Comparison of ENCODE assay signal across 27 mouse cellular contexts in genomic region chr9:119923462-119923861, GRCm38 (mm10). TPM values are rescaled to one million over a fixed set of nuclear protein-coding genes. Genes with fewer than 3 reads are reported as not detected.
DNase-seq lines count a peak whose midpoint lies in the region; ATAC-seq and TF ChIP-seq lines count a peak whose summit lies in the region.
"Had no signal": no experiment of that assay in that cellular context is flagged by ENCODE, and none has a peak within 500 bp of the region (broad histone marks: within the 10 kb centered on the region; RNA-seq: fewer than 3 reads in every experiment).

No protein-coding gene starts in this region.

- no peak overlapping the region for H3K4me3 ChIP-seq in lung, postnatal 0 days (ENCODE audit: low read depth, low read length)
- H3K4me3 ChIP-seq in G1E (ENCODE audit: low read depth, low read length) (peak overlapping the region; percentile 30; the same call in 1 of the 2 replicates), myocyte (no peak overlapping the region)
- no peak overlapping the region for H3K4me3 ChIP-seq in intestine, embryonic 15.5 days (replicated peaks)
- no peak overlapping the region for H3K4me3 ChIP-seq in kidney, embryonic 16.5 days (ENCODE audit: low read length)
- H3K4me3 ChIP-seq: embryonic facial prominence, embryonic 13.5 days; embryonic facial prominence, embryonic 15.5 days; erythroblast, embryonic 14.5 days; forebrain, embryonic 10.5 days; forebrain, embryonic 12.5 days had no signal

- no peak overlapping the region for H3ac ChIP-seq in myocyte (ENCODE audit: control insufficient read depth, insufficient read length)

- DNase-seq in lung, postnatal 0 days (ENCODE audit: low spot score), result peak; percentile 38
- no peak for DNase-seq in lung, postnatal 25 days (ENCODE audit: low spot score)
- DNase-seq in G1E (ENCODE audit: low spot score), result peak; percentile 55
- DNase-seq: adrenal gland, adult 2 months; adrenal gland, postnatal 10 days; adrenal gland, postnatal 25 days; B cell, adult 2 months; cerebellum, adult 11 months; cerebellum, adult 18-20 months; cerebellum, adult 8-10 months; cerebellum, adult 9-11 months; cerebellum, postnatal 14 days; cerebellum, postnatal 36 days; embryo, embryonic 11 days had no signal

- peaks cover 45% of the 10 kb centered on the region for H3K36me3 ChIP-seq in lung, postnatal 0 days (ENCODE audit: insufficient read depth, low read length)
- H3K36me3 ChIP-seq in G1E (replicated peaks) (peaks cover 97% of the 10 kb centered on the region), myocyte (ENCODE audit: control insufficient read depth, insufficient read depth) (peaks cover 23% of the 10 kb centered on the region)
- H3K36me3 ChIP-seq in intestine, embryonic 15.5 days, result peaks cover 39% of the 10 kb centered on the region
- peaks cover 80% of the 10 kb centered on the region for H3K36me3 ChIP-seq in kidney, embryonic 16.5 days (ENCODE audit: insufficient read depth, low read length)

- WGBS in lung, postnatal 0 days, result 54% methylated on average over 4 of the region's 4 CpGs
- WGBS in intestine, embryonic 15.5 days, result 81% methylated on average over 4 of the region's 4 CpGs
- 88% methylated on average over 4 of the region's 4 CpGs for WGBS in kidney, embryonic 16.5 days

- H3K79me2 ChIP-seq in myocyte (ENCODE audit: control insufficient read depth, insufficient read depth), result no peaks in the 10 kb centered on the region

- 0 out of 2 replicates have a peak, but pooled peaks have one; percentile 10 for ATAC-seq in lung, postnatal 0 days
- peak; percentile 79 for ATAC-seq in G1E (ENCODE audit: extremely low read depth, insufficient number of reproducible peaks, low FRiP score, poor library complexity, severe bottlenecking)
- no peak for ATAC-seq in intestine, embryonic 15.5 days
- ATAC-seq in kidney, embryonic 16.5 days (ENCODE audit: low FRiP score, low TSS enrichment), result no peak
- ATAC-seq: CD4-positive, CD25-positive, alpha-beta regulatory T cell, adult 4 months; forebrain, embryonic 14.5 days; forebrain, embryonic 16.5 days had no signal

- no peak overlapping the region for H3K4me2 ChIP-seq in lung, postnatal 0 days (replicated peaks; ENCODE audit: low read depth, low read length)
- H3K4me2 ChIP-seq in myocyte (ENCODE audit: low read depth), result no peak overlapping the region
- H3K4me2 ChIP-seq in intestine, embryonic 15.5 days (replicated peaks), result no peak overlapping the region
- no peak overlapping the region for H3K4me2 ChIP-seq in kidney, embryonic 16.5 days (replicated peaks; ENCODE audit: low read depth, low read length)
- H3K4me2 ChIP-seq: embryonic facial prominence, embryonic 13.5 days; embryonic facial prominence, embryonic 15.5 days; forebrain, embryonic 12.5 days had no signal

- TF ChIP-seq EP300 in lung, postnatal 0 days (IDR thresholded peaks at IDR 0.05), result no peak

- H3K9me3 ChIP-seq in lung, postnatal 0 days (ENCODE audit: low read length), result no peaks in the 10 kb centered on the region
- H3K9me3 ChIP-seq in G1E (replicated peaks), result no peaks in the 10 kb centered on the region
- H3K9me3 ChIP-seq in intestine, embryonic 15.5 days, result no peaks in the 10 kb centered on the region
- no peaks in the 10 kb centered on the region for H3K9me3 ChIP-seq in kidney, embryonic 16.5 days (ENCODE audit: low read length)
- H3K9me3 ChIP-seq: embryonic facial prominence, embryonic 13.5 days; embryonic facial prominence, embryonic 15.5 days; forebrain, embryonic 10.5 days; forebrain, embryonic 12.5 days had no signal

- TF ChIP-seq POLR2A in myocyte (IDR thresholded peaks at IDR 0.05; ENCODE audit: insufficient read length, low read depth), result no peak

- no peak overlapping the region for H3K27ac ChIP-seq in lung, postnatal 0 days (ENCODE audit: low read length)
- H3K27ac ChIP-seq in intestine, embryonic 15.5 days, result no peak overlapping the region
- no peak overlapping the region for H3K27ac ChIP-seq in kidney, embryonic 16.5 days (ENCODE audit: low read length)
- H3K27ac ChIP-seq: embryonic facial prominence, embryonic 13.5 days; embryonic facial prominence, embryonic 15.5 days; forebrain, embryonic 10.5 days; forebrain, embryonic 12.5 days had no signal

- no peak overlapping the region for H3K9ac ChIP-seq in lung, postnatal 0 days (replicated peaks; ENCODE audit: low read depth)
- no peak overlapping the region for H3K9ac ChIP-seq in intestine, embryonic 15.5 days
- no peak overlapping the region for H3K9ac ChIP-seq in kidney, embryonic 16.5 days (replicated peaks; ENCODE audit: low read length)
- H3K9ac ChIP-seq: embryonic facial prominence, embryonic 13.5 days; embryonic facial prominence, embryonic 15.5 days; forebrain, embryonic 12.5 days had no signal

- H3K27me3 ChIP-seq in lung, postnatal 0 days (replicated peaks; ENCODE audit: insufficient read depth, low read length), result no peaks in the 10 kb centered on the region
- H3K27me3 ChIP-seq in G1E (ENCODE audit: insufficient read depth, low read length), result no peaks in the 10 kb centered on the region
- H3K27me3 ChIP-seq in myocyte (ENCODE audit: control insufficient read depth, insufficient read depth, insufficient read length), result no peaks in the 10 kb centered on the region
- H3K27me3 ChIP-seq in intestine, embryonic 15.5 days (replicated peaks), result no peaks in the 10 kb centered on the region
- no peaks in the 10 kb centered on the region for H3K27me3 ChIP-seq in kidney, embryonic 16.5 days (ENCODE audit: insufficient read depth, low read length)
- H3K27me3 ChIP-seq: CH12.LX; embryonic facial prominence, embryonic 13.5 days; embryonic facial prominence, embryonic 15.5 days; forebrain, embryonic 12.5 days had no signal

- TF ChIP-seq CTCF in lung, postnatal 0 days (IDR thresholded peaks at IDR 0.05), result no peak
- TF ChIP-seq CTCF in G1E (IDR thresholded peaks at IDR 0.05; ENCODE audit: low read depth, low read length), result no peak

- H3K4me1 ChIP-seq in lung, postnatal 0 days (ENCODE audit: insufficient read depth, low read depth, low read length), result peaks cover 3% of the 10 kb centered on the region; the same call in 1 of the 2 replicates
- H3K4me1 ChIP-seq in G1E (ENCODE audit: insufficient read depth, low read depth, low read length), result peaks cover 34% of the 10 kb centered on the region
- 0 out of 2 replicates have a peak, but pooled peaks cover 3% of the 10 kb centered on the region for H3K4me1 ChIP-seq in intestine, embryonic 15.5 days (replicated peaks)
- H3K4me1 ChIP-seq in kidney, embryonic 16.5 days (ENCODE audit: insufficient read depth, low read length), result no peaks in the 10 kb centered on the region
- H3K4me1 ChIP-seq: embryonic facial prominence, embryonic 13.5 days; embryonic facial prominence, embryonic 15.5 days; forebrain, embryonic 10.5 days; forebrain, embryonic 12.5 days had no signal

TF ChIP-seq in myocyte, 11 proteins besides CTCF, POLR2A, EP300 and RAD21:
- TF ChIP-seq POLR2AphosphoS2 (IDR thresholded peaks at IDR 0.05; ENCODE audit: insufficient read length, low read depth) (peak; percentile 16), CEBPB (IDR thresholded peaks at IDR 0.05; ENCODE audit: insufficient read depth, poor library complexity, severe bottlenecking) (no peak), USF1 (IDR thresholded peaks at IDR 0.05; ENCODE audit: low read depth) (no peak), E2F4 (IDR thresholded peaks at IDR 0.05; ENCODE audit: insufficient read depth) (no peak), TCF3 (IDR thresholded peaks at IDR 0.05; ENCODE audit: insufficient read length, low read depth) (no peak)

RNA-seq across cellular contexts. Expression of gene Gorasp1, which starts 13.9 kb away (rescaled TPM):
- polyA plus RNA-seq in lung, postnatal 0 days (2015; fragmentation: Nextera tagmentation; extraction: Ambion mirVana), result 16.5 and 16.7 TPM in 2 replicates
- total RNA-seq in G1E (2014; fragmentation: Nextera tagmentation) (9.7 and 11.0 TPM in 2 replicates), G1E (2017) (4.8 and 7.4 TPM in 2 replicates)
- polyA plus RNA-seq in G1E (2012) (15.4 and 18.3 TPM in 2 replicates), myocyte (2012; fragmentation: generic; extraction: Trizol) (10.5 TPM)
- polyA plus RNA-seq in intestine, embryonic 15.5 days (2015; fragmentation: Nextera tagmentation; extraction: Ambion mirVana), result 29.3 and 29.6 TPM in 2 replicates
- 28.0 and 29.5 TPM in 2 replicates for polyA plus RNA-seq in kidney, embryonic 16.5 days (2015; fragmentation: Nextera tagmentation; extraction: Ambion mirVana)

RNA-seq across cellular contexts. Expression of gene Ttc21a, which starts 13.9 kb away (rescaled TPM):
- polyA plus RNA-seq in lung, postnatal 0 days (2015; fragmentation: Nextera tagmentation; extraction: Ambion mirVana), result 1.8 and 2.3 TPM in 2 replicates
- not detected in 2 replicates for total RNA-seq in G1E (2014; fragmentation: Nextera tagmentation)
- total RNA-seq in G1E (2017), result 0.17 and 0.38 TPM in 2 replicates
- 0.02 and 0.06 TPM in 2 replicates for polyA plus RNA-seq in G1E (2012)
- 0.05 TPM for polyA plus RNA-seq in myocyte (2012; fragmentation: generic; extraction: Trizol)
- 0.11 TPM in 2 replicates for polyA plus RNA-seq in intestine, embryonic 15.5 days (2015; fragmentation: Nextera tagmentation; extraction: Ambion mirVana)
- polyA plus RNA-seq in kidney, embryonic 16.5 days (2015; fragmentation: Nextera tagmentation; extraction: Ambion mirVana), result 0.20 and 0.35 TPM in 2 replicates
- total RNA-seq: MEL had no signal
- polyA plus RNA-seq: erythroblast, embryonic 14.5 days had no signal

RNA-seq across cellular contexts. Expression of gene Wdr48, which starts 28.8 kb away (rescaled TPM):
- 27.8 and 30.3 TPM in 2 replicates for polyA plus RNA-seq in lung, postnatal 0 days (2015; fragmentation: Nextera tagmentation; extraction: Ambion mirVana)
- total RNA-seq in G1E (2014; fragmentation: Nextera tagmentation) (99.9 and 111 TPM in 2 replicates), G1E (2017) (52.7 and 55.1 TPM in 2 replicates)
- polyA plus RNA-seq in G1E (2012) (11.3 and 14.5 TPM in 2 replicates), myocyte (2012; fragmentation: generic; extraction: Trizol) (12.1 TPM)
- 38.2 and 41.6 TPM in 2 replicates for polyA plus RNA-seq in intestine, embryonic 15.5 days (2015; fragmentation: Nextera tagmentation; extraction: Ambion mirVana)
- polyA plus RNA-seq in kidney, embryonic 16.5 days (2015; fragmentation: Nextera tagmentation; extraction: Ambion mirVana), result 54.2 and 56.5 TPM in 2 replicates

Comparison
In these comparisons a context has a peak if more than half of its experiments do, and no peak if none do; other contexts are left out.
1. ATAC-seq: peak in lung, postnatal 0 days (single experiment) and G1E (single experiment); none in intestine, embryonic 15.5 days (single experiment) and kidney, embryonic 16.5 days (single experiment).